Mouse (Mus musculus) CD4-positive helper T cell, adult 2 months (primary cell): ENCODE measurements around the gene Prrt1.

Experiments
- DNase-seq: peaks from one replicate; pipeline ENCODE4 v3.0.0-alpha.2; 2012; ENCODE audit warnings: low read depth, missing footprints, low spot score

The Prrt1 gene

GRCm38 (mm10) chr17:34597566-34598095 is 31.7 kb upstream of the Prrt1 start, which contains the start of gene Ager:
Ager (plus strand) TSS chr17:34597862.
- DNase-seq: no peak

GRCm38 (mm10) chr17:34599891-34600290 is 29.4 kb upstream of the Prrt1 start:
- no peak for DNase-seq

- DNase-seq: no peak
Measured at GRCm38 (mm10) chr17:34601796-34602195, 27.5 kb upstream of the Prrt1 start.

GRCm38 (mm10) chr17:34603375-34604060 is 25.8 kb upstream of the Prrt1 start, which contains the start of gene Rnf5:
Rnf5 (minus strand) TSS chr17:34603690.
- DNase-seq: peak; percentile 100

- peak; percentile 100 for DNase-seq
Measured at GRCm38 (mm10) chr17:34604061-34604508, 25.2 kb upstream of the Prrt1 start, which contains the start of gene Agpat1. Agpat1 (plus strand) TSS chr17:34604262.

DNA sequence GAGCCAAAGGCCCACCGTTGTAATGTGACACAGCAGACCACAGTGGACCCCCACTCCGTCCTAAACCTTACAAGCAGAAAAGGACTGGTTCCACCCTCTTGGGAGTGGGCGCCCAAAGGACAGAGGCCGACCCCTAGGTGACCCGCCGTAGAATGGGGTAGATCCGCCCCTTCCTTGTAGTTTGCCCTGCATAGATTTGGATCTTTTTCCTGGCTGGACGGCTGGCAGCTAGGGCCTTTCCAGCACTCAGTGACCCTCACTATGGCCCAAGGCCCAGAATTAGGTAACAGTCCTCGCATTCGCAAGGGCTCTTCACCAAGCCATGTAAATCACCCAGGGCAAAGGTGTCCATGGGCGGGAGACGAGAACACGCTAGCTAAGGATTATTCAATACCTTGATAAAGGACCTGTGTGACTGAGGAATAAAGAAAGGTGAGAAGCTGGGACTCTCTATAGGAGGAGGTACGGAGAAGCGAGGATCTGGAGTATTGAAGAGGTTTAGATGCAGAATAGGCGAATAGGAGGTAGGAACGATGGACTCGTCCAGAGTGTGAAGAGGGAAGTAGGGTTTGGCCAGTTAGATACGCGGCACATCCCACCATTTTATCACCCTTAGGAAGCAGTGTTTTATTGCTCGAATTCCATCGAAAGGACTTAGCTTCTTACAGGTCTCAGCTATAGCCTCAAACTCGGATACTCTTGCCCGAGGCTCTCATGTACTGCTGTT is 24.7 kb upstream of the Prrt1 start:
- DNase-seq: peak; percentile 41

DNA sequence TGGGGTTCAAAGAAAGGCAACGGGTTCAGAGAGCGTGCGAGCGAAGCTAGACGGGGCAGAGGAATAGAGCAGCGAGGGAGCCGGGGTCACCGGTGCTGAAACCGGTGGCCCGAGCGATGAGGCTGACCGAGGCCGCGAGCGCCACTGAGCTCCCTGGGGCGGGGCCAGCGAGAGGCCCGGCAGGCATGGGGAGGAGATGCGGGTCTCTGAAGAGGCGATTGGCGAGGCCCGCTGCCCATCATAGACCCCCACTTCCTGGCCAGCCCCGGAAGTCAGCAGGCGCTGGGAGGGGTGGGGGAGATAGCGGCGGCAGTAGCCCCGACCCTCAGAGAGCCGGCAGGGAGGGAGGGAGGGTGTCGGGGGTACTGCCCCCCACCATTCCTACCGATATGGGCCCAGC is 23.7 kb upstream of the Prrt1 start:
- DNase-seq: peak; percentile 95

DNA sequence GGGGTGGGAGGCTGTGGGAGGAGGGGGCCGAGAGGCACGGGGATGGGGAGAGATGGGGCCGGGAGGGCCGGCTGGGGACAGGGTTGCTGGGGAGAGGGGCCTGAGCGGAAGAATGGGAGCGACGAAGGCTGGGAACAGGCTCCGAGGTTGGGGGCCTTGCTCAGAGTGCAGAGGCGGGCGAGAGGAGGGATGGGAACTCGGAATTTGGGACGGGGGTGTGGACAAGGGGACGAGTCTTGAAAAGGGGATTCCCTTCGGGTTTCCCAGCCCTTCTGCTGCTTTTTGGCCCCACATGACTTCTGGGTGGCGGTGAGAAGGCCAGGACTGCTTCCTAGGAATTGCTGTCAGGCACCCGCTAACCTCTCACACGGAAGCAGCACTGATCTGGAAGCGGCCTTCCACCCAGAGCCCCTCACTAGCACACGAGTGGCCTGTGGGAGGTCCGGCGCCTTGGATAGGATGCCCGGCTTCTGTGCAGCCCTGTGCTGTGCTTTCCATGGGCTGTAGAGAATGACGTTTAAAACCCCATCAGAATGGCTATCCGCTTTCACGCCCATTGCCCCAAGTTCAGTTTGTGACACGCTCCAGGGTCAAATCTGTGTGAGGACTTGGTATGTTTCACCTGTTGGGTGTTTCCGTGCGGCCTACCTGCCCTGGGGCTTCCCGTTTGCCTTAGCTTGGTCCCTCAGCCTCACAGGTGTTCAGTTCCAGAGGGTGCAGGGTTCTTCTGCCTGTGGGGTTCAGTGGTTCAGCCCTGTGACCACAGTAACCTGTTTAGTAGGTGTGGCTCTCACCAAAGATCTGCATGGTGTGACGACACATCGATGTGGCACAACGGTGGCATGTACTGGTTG is 22.9 kb upstream of the Prrt1 start:
- DNase-seq: peak; percentile 53

- no peak for DNase-seq
Measured at GRCm38 (mm10) chr17:34607997-34608396, 21.3 kb upstream of the Prrt1 start.

- DNase-seq: no peak
Measured at GRCm38 (mm10) chr17:34611050-34611449, 18.3 kb upstream of the Prrt1 start.

DNA sequence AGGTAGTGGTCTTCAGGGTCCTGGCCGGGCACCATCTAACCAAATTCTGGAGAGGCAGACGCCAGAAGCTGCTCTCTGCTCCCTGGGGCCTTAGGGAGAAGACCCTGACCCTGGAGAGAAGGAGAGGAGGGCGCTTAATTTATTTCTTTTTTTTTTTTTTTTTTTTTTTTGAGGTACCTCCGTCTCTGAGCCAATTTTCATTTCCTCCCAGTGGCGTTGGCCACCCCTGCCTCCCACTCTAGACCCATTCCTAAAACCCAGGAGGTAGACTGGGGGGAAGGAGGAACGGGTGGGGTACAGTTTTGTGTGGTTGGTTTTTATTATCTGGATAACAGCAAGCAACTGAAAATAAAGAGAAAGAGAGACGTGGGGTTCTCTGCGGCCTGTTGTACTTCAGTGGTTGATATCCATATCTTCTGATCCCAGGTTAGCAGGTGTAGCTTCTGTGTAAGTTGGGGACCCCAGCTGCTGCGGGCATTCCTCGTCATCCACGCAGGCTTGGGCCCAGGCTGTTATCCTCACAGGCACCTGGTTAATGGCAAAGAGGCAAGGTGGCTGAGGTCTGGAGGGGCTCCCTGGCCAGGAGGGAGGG is 16.2 kb upstream of the Prrt1 start:
- no peak for DNase-seq

DNA sequence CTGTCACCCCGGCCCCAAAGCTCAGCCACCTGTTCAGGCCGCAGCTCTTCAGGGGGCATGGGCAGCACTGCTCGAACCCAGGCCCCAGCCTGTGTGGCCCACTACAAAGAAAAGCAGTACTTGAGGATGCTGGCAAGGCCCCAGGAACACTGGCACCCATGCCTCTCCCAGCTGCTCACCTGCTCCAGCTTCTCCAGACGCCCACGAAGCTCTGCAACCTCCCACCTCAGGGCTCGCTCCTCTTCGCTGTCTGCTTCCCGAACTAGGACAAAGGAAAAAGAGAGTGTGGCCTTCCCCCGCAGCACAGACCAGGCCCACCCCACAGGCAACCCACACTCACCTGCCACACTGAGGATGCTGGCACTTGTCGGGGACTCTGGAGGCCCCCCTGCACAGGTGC is 15.5 kb upstream of the Prrt1 start:
- no peak for DNase-seq

- no peak for DNase-seq
Measured at GRCm38 (mm10) chr17:34615871-34616270, 13.5 kb upstream of the Prrt1 start, which contains the start of gene Egfl8. Egfl8 (minus strand) TSS chr17:34615971.

GRCm38 (mm10) chr17:34618999-34619398 is 10.3 kb upstream of the Prrt1 start:
- peak; percentile 80 for DNase-seq

DNA sequence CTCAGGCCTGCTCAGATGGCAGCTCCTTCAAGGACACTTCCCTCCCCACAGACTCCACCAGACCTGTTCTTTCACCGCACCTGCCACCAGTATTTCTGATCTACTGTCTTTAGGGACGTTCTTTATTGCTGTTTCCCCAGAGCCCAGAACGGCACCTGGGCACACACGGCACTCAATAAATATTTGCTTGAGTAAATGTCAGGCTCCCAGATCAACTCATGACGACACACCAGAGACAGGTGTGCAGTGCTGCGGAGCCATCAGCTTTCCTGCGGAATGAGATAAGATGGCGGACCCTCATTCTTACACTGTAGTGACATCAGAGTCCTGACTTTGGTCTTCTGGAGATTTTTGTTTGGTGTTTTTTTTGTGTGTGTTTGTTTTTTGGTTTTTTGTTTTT is 8.3 kb upstream of the Prrt1 start:
- DNase-seq: no peak

- DNase-seq: no peak
Measured at GRCm38 (mm10) chr17:34623161-34623560, 6.2 kb upstream of the Prrt1 start.

DNA sequence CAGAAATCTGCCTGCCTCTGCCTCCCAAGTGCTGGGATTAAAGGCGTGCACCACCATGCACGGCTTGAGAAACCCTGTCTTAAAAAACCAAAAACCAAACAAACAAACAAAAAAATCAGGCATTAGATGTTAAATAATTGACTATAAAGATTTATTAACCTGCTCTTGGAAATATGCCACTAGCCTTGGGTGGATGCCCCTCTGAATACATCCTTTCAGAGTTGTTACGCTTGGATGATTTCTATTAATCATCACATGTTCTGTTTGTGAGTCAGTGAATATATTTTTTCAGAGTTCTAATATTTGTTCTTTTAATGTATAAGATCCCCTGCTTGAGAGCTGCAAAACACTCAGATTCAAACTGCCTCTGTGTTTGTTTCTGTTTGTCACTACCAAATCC is 4.4 kb upstream of the Prrt1 start:
- DNase-seq: no peak

DNA sequence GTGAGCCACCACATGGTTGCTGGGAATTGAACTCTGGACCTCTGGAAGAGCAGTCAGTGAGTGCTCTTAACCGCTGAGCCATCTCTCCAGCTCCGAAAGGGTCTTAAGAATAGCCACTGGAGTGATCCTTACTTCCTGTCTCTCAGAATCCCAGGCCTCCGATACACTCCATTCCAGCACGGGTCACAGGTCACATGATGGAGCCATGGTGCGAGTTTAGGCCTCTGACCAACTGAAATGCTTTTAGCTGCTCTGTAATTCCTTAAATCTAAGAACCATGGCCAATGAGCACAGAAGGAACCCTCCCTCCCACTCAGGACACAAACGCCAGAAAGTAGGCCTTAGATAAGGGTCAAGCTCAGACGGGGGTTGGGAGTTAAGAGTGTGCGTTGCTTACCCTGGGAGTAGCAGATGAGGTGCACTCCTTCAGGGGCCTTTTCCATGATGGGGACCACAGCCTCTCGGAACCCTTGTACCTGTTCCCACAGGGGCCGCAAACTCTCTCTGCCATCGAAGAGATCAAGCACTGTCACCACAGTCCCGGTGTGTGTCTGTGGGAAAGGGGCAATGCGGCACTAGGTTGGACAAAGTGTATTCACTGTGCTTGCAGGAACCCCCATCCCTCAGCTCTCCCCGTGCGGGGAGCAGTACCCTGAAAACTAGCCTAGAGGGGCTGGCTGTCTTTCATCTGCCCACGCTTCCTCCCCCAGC is 3.1 kb upstream of the Prrt1 start:
- no peak for DNase-seq

DNA sequence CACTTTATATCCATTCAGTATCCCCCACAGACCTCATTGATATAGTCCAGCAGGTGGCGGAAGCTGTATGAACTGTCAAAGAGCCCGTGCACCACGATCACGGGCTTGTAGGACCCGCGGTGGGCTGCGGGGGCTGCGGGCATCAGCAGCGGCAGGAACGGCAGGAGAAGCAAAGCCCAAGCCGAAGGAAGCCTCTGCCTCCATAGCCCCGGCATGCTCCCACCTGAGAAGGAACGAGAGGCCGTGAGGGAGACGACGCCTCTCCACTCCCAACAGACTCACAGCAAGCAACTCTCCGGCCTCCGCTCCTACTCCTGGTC is 2.6 kb upstream of the Prrt1 start:
- DNase-seq: peak; percentile 56

DNA sequence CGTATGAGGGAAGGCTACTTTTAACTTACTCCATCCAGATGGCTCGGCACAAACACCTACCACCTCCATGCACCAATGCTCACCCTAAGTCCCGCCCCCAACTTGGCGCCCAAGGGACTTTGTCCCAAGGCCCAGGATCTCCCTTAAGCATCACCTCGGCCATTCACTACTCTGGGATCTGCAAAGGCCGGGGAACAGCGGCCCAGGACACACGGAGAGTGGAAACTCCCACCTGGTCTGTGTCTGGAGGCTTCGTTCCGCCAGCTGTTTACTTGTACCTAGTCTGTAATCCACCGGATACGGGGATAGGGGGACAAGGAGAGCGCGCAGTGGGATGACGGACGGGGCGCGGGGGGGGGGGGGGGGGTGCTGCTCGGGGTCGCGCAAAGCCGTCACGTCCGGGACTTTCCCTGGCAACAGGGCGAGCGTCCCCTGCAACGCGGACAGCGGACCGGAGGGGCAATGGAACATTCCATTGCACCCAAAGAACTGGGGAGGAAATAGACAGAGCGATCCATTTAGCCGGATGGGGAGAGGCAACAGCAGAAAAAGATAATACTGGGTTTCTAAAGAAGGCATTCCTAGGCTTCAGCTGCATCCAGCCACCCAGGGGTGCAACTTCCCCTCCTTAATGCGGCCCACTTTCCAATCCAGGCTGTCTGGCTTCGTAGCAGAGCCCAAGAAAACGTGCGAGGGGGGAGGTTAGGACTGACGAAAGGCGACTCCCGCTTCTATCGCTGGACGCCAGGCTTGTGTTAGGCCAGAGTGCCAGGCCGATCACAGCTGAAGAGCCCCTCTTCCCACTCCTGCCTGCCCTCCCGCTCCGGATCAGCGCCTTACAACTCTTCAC is 2.0 kb upstream of the Prrt1 start:
- peak; percentile 86 for DNase-seq
